Mouse (Mus musculus) liver, embryonic 15.5 days (tissue): ENCODE data around the gene Tril. TPM values are rescaled to one million over a fixed set of nuclear protein-coding genes. Genes with fewer than 3 reads are reported as not detected.
A peak's percentile ranks its signal among the peaks of the same experiment; 100 is the strongest.

Source experiments
- ATAC-seq: fragments of 200-750 bp; cut with Nextera tagmentation; 2 replicates; pipeline ENCODE4 v1.8.0; 2017; ENCODE audit warnings: moderate number of reproducible peaks, mild to moderate bottlenecking, moderate library complexity; ENCODE audit not compliant: insufficient read depth
- H3K27ac ChIP-seq: fragments of 300-500 bp; sonication (generic); replicated peaks from 2 replicates; pipeline ENCODE4 v1.5.1; 2015; ENCODE audit warnings: mild to moderate bottlenecking, inconsistent platforms
- H3K27me3 ChIP-seq: fragments of 300-500 bp; sonication (generic); 2 replicates; pipeline ENCODE4 v1.6.1; 2015; ENCODE audit warnings: mild to moderate bottlenecking, inconsistent platforms
- H3K36me3 ChIP-seq: fragments of 300-500 bp; sonication (generic); replicated peaks from 2 replicates; pipeline ENCODE4 v1.6.1; 2015; ENCODE audit warnings: moderate library complexity, mild to moderate bottlenecking, inconsistent platforms
- H3K4me1 ChIP-seq: fragments of 300-500 bp; sonication (generic); replicated peaks from 2 replicates; pipeline ENCODE4 v1.6.1; 2015; ENCODE audit warnings: inconsistent platforms
- H3K4me2 ChIP-seq: fragments of 300-500 bp; sonication (generic); 2 replicates; pipeline ENCODE4 v1.6.1; 2015; ENCODE audit warnings: moderate library complexity, mild to moderate bottlenecking, inconsistent platforms
- H3K4me3 ChIP-seq: fragments of 300-500 bp; sonication (generic); replicated peaks from 2 replicates; pipeline ENCODE4 v1.5.1; 2015; ENCODE audit warnings: mild to moderate bottlenecking, inconsistent platforms
- H3K9ac ChIP-seq: fragments of 300-500 bp; sonication (generic); 2 replicates; pipeline ENCODE4 v1.6.1; 2015; ENCODE audit warnings: moderate library complexity, mild to moderate bottlenecking, inconsistent platforms
- H3K9me3 ChIP-seq: fragments of 300-500 bp; sonication (generic); replicated peaks from 2 replicates; pipeline ENCODE4 v1.6.1; 2016; ENCODE audit warnings: inconsistent platforms
- WGBS: fragments of 180-500 bp; shearing (Covaris S2); methylation state at CpG from one replicate; pipeline ENCODE4 v1.1.7; 2015; ENCODE audit warnings: mixed read lengths; ENCODE audit not compliant: insufficient replicate concordance; 5-methylcytosine and 5-hydroxymethylcytosine counted together
- polyA plus RNA-seq: library from polyadenylated mRNA; unstranded; fragments of >200 nt; fragmentation: Nextera tagmentation; extraction: Ambion mirVana; gene quantifications from 2 replicates; pipeline ENCODE4 v1.2.1, GENCODE M21; 2015

Tril gene
- polyA plus RNA-seq, 1 experiment from 2014 or later, result 0.37 TPM

GRCm38 (mm10) chr6:53819761-53820485 lies 707 bp downstream of the Tril start:
- no peaks in the 10 kb centered on the region for H3K36me3 ChIP-seq
- H3K9ac ChIP-seq, result no peak overlapping the region
- H3K4me1 ChIP-seq, result peaks cover 17% of the 10 kb centered on the region; the same call in 1 of the 2 replicates
- ATAC-seq, result no peak
- no peaks in the 10 kb centered on the region for H3K9me3 ChIP-seq
- no peak overlapping the region for H3K27ac ChIP-seq
- H3K4me3 ChIP-seq, result peak overlapping the region; percentile 34
- WGBS, result 3% methylated on average over 64 of the region's 64 CpGs
- H3K27me3 ChIP-seq, result peaks cover 91% of the 10 kb centered on the region
- H3K4me2 ChIP-seq, result peak overlapping the region; percentile 59

DNA sequence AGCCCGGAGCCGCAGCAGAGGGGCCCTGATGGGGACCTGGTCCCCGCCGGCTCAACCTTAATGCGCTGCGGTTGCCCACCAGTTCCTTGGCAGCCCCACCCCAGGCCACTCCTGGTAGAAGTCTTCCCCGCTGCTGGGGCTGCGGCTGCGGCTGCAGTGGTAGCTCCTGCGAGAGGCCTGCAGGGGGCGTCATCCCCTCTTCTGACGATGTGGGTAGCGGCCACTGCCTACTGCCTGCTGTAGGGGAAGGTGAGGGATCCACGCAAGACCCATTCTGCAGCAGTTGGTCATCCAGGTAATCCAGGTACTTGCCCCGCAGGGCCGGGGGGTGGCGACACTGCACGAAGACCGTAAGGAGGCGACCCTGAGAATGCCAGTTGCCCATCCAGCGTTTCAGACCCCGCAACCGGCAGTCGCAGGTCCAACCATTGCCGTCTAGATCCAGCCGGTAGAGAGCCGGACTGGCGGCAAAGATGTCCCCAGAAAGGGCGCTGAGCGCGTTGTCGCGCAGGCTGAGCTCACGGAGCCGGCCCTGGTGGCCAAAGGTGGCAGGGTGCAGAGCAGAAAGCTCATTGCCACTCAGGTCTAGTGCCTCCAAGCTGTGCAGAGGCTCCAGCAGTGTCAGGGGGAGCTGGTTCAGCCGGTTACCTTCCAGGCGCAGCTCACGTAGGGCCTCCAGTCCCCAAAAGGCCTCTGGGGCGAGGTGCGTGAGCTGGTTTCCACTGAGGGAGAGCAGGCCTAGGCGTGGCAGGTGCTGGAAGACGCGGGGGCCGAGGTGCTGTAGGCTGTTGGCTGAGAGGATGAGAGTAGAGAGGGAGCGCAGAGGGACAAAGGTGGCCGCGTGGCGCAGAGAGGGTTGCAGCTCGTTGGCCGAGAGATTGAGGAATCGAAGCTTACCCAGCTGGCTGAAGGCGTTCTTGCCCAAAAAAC lies 1.6 kb downstream of the Tril start:
- Histone ChIP-seq H3K9ac (no peak overlapping the region), H3K9me3 (no peaks in the 10 kb centered on the region), H3K4me3 (no peak overlapping the region), H3K27ac (no peak overlapping the region), H3K36me3 (no peaks in the 10 kb centered on the region), H3K4me1 (peaks cover 17% of the 10 kb centered on the region; the same call in 1 of the 2 replicates), H3K4me2 (peak overlapping the region; percentile 59), H3K27me3 (peaks cover 82% of the 10 kb centered on the region)
- WGBS, result 6% methylated on average over 52 of the region's 52 CpGs
- no peak for ATAC-seq

DNA sequence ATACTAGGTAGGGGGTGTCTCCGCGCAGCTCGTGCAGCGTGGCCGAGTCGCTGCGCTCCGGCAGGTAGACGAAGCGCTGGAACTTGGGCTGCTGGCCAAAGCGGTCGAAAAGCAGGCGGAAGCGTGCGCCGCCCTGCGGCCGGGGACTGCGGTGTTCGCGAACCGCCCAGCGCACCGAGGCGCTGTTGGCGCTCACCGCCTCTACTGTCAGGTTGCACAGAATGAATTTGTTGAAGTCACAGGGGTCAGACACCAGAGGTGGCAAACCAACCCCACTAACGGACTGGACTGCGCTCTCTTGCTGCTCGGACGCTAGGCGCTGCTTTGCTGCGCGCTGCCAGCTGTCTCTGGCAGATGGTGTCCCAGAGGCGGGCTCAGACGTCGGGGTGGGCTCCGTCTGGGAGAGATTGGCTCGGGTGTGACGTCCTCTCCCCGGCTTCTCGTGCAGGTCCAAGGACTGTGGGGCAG lies 2.3 kb downstream of the Tril start:
- ATAC-seq, result no peak
- 1% methylated on average over 42 of the region's 42 CpGs for WGBS

GRCm38 (mm10) chr6:53817763-53818174 lies 2.9 kb downstream of the Tril start:
- peak overlapping the region; percentile 59 for H3K4me2 ChIP-seq
- H3K9ac ChIP-seq, result no peak overlapping the region
- no peaks in the 10 kb centered on the region for H3K9me3 ChIP-seq
- H3K36me3 ChIP-seq, result no peaks in the 10 kb centered on the region
- H3K4me1 ChIP-seq, result peaks cover 17% of the 10 kb centered on the region; the same call in 1 of the 2 replicates
- no peak for ATAC-seq
- no peak overlapping the region for H3K27ac ChIP-seq
- H3K4me3 ChIP-seq, result 0 out of 2 replicates have a peak overlapping the region, but pooled peaks have one; percentile 21
- 14% methylated on average over 33 of the region's 33 CpGs for WGBS
- peaks cover 75% of the 10 kb centered on the region for H3K27me3 ChIP-seq

More for the DNA sequence above, 2.3 kb downstream of the Tril start:
- Histone ChIP-seq H3K4me2 (peak overlapping the region; percentile 59), H3K4me1 (peaks cover 17% of the 10 kb centered on the region; the same call in 1 of the 2 replicates), H3K36me3 (no peaks in the 10 kb centered on the region), H3K27me3 (peaks cover 79% of the 10 kb centered on the region), H3K9me3 (no peaks in the 10 kb centered on the region), H3K4me3 (peak overlapping the region; percentile 21; the same call in 1 of the 2 replicates), H3K9ac (no peak overlapping the region), H3K27ac (no peak overlapping the region)

GRCm38 (mm10) chr6:53816661-53817060 lies 4.0 kb downstream of the Tril start:
- Histone ChIP-seq H3K4me3 (no peak overlapping the region), H3K4me2 (no peak overlapping the region), H3K9me3 (no peaks in the 10 kb centered on the region), H3K36me3 (no peaks in the 10 kb centered on the region), H3K4me1 (peaks cover 17% of the 10 kb centered on the region; the same call in 1 of the 2 replicates), H3K27ac (no peak overlapping the region), H3K27me3 (peaks cover 64% of the 10 kb centered on the region), H3K9ac (no peak overlapping the region)
- ATAC-seq, result no peak
- WGBS, result 58% methylated on average over 8 of the region's 8 CpGs

DNA sequence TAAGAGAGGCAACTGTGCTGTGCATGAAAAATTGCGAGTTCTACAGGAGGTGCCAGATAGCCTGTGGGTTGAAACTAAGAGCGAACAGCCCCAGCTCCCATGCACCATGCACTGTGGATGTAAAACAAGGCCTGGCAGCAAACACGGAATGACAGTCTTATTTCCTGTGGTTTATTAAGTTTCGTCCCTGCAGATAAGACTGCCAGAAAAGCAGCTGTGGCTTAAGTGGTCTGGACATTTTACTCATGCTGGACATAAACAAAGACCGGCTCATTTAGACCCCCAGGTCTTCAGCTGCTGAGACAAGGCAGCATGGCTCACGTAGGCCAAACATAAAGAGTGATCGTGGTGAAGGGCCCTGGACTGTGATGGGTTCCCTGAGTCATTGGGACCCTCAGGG lies 4.9 kb downstream of the Tril start:
- Histone ChIP-seq H3K36me3 (no peaks in the 10 kb centered on the region), H3K27me3 (peaks cover 55% of the 10 kb centered on the region), H3K9ac (no peak overlapping the region), H3K4me3 (no peak overlapping the region), H3K9me3 (no peaks in the 10 kb centered on the region), H3K27ac (no peak overlapping the region), H3K4me1 (peaks cover 17% of the 10 kb centered on the region; the same call in 1 of the 2 replicates), H3K4me2 (no peak overlapping the region)
- WGBS, result 40% methylated on average over 7 of the region's 7 CpGs
- ATAC-seq, result no peak

- Histone ChIP-seq H3K36me3 (no peaks in the 10 kb centered on the region), H3K4me2 (no peak overlapping the region), H3K9ac (no peak overlapping the region), H3K4me3 (no peak overlapping the region), H3K27me3 (peaks cover 40% of the 10 kb centered on the region), H3K4me1 (peaks cover 15% of the 10 kb centered on the region; the same call in 1 of the 2 replicates), H3K27ac (no peak overlapping the region), H3K9me3 (no peaks in the 10 kb centered on the region)
- ATAC-seq, result no peak
Observed at GRCm38 (mm10) chr6:53814214-53814613, 6.4 kb downstream of the Tril start.

DNA sequence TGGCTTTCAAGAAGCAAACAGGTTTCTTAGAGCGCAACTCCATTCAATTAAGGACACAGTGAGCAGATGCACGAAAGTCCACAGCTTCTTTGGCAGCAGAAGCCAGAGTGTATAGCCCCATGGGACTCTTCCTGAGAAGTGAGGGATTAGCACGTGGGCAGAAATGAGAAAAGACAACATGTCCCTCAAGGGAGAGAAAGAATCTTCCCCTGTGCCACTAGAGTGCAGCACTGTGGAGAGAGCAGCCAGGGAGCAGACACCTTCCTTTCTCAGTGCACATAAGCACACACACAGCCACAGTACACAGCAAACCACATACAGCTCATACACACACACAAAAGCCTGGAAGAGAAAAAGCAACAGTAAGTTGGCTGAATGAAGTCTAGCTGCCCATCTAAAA lies 8.4 kb downstream of the Tril start:
- 59% methylated on average over 3 of the region's 3 CpGs for WGBS
- H3K27me3 ChIP-seq, result peaks cover 26% of the 10 kb centered on the region
- no peak overlapping the region for H3K9ac ChIP-seq
- H3K9me3 ChIP-seq, result no peaks in the 10 kb centered on the region
- H3K4me1 ChIP-seq, result no peaks in the 10 kb centered on the region
- H3K4me2 ChIP-seq, result no peak overlapping the region
- H3K36me3 ChIP-seq, result no peaks in the 10 kb centered on the region
- no peak overlapping the region for H3K4me3 ChIP-seq
- no peak for ATAC-seq
- H3K27ac ChIP-seq, result no peak overlapping the region

- no peaks in the 10 kb centered on the region for H3K4me1 ChIP-seq
- 65% methylated on average over 9 of the region's 9 CpGs for WGBS
- no peaks in the 10 kb centered on the region for H3K36me3 ChIP-seq
- no peak for ATAC-seq
- no peak overlapping the region for H3K4me3 ChIP-seq
- H3K4me2 ChIP-seq, result no peak overlapping the region
- peaks cover 10% of the 10 kb centered on the region; the same call in 1 of the 2 replicates for H3K27me3 ChIP-seq
- no peaks in the 10 kb centered on the region for H3K9me3 ChIP-seq
- H3K9ac ChIP-seq, result no peak overlapping the region
- no peak overlapping the region for H3K27ac ChIP-seq
Observed at GRCm38 (mm10) chr6:53808801-53809200, 11.8 kb downstream of the Tril start.

GRCm38 (mm10) chr6:53807185-53807584 lies 13.4 kb downstream of the Tril start:
- 60% methylated on average over 3 of the region's 3 CpGs for WGBS
- H3K27ac ChIP-seq, result no peak overlapping the region
- no peaks in the 10 kb centered on the region for H3K36me3 ChIP-seq

GRCm38 (mm10) chr6:53806591-53807023 lies 14.0 kb downstream of the Tril start:
- H3K27me3 ChIP-seq, result peaks cover 6% of the 10 kb centered on the region; the same call in 1 of the 2 replicates
- no peak overlapping the region for H3K9ac ChIP-seq
- no peaks in the 10 kb centered on the region for H3K36me3 ChIP-seq
- no peak overlapping the region for H3K27ac ChIP-seq
- H3K4me3 ChIP-seq, result no peak overlapping the region
- no peaks in the 10 kb centered on the region for H3K9me3 ChIP-seq
- 64% methylated on average over 8 of the region's 8 CpGs for WGBS
- ATAC-seq, result no peak
- no peak overlapping the region for H3K4me2 ChIP-seq
- no peaks in the 10 kb centered on the region for H3K4me1 ChIP-seq

More at GRCm38 (mm10) chr6:53807185-53807584, 13.4 kb downstream of the Tril start:
- Histone ChIP-seq H3K9ac (no peak overlapping the region), H3K4me3 (no peak overlapping the region), H3K9me3 (no peaks in the 10 kb centered on the region), H3K27me3 (peaks cover 6% of the 10 kb centered on the region; the same call in 1 of the 2 replicates), H3K4me1 (no peaks in the 10 kb centered on the region), H3K4me2 (no peak overlapping the region)
- no peak for ATAC-seq
